Mouse (Mus musculus) CH12.LX (cell line): ENCODE data around the gene 4933427D14Rik. TPM values are rescaled to one million over a fixed set of nuclear protein-coding genes. Genes with fewer than 3 reads are reported as not detected.

Experiments
- DNase-seq: peaks from one replicate; pipeline ENCODE4 v3.0.0-alpha.2; 2013; ENCODE audit errors: extremely low read depth
- H3K27ac ChIP-seq: 2 replicates; pipeline ENCODE4 v1.5.1; 2012; ENCODE audit warnings: low read depth, mild to moderate bottlenecking, control low read depth, moderate library complexity; ENCODE audit not compliant: insufficient read depth
- H3K27me3 ChIP-seq: replicated peaks from 2 replicates; pipeline ENCODE3; 2012; ENCODE audit warnings: inconsistent platforms
- H3K36me3 ChIP-seq, 2 experiments: replicated peaks in 1 of 2; 2 replicates each; pipeline versions ENCODE3 to v1.6.1; 2012; ENCODE audit warnings: inconsistent platforms in 1 of 2, low read length in 1 of 2, mild to moderate bottlenecking in 1 of 2, mixed read lengths in 1 of 2, moderate library complexity in 1 of 2; ENCODE audit not compliant: control insufficient read depth in 1 of 2, insufficient read depth in 1 of 2
- H3K4me1 ChIP-seq, 2 experiments: 2 replicates each; pipeline ENCODE4 v1.6.1; 2012; ENCODE audit warnings: inconsistent platforms in 1 of 2, moderate library complexity in 1 of 2; ENCODE audit not compliant: insufficient read depth in 2 of 2, control insufficient read depth in 1 of 2
- H3K4me2 ChIP-seq: 2 replicates; pipeline ENCODE4 v1.6.1; 2012; ENCODE audit warnings: low read depth, mild to moderate bottlenecking, control low read depth; ENCODE audit not compliant: poor library complexity, insufficient read depth, severe bottlenecking
- H3K4me3 ChIP-seq, 3 experiments: fragments of 150-350 bp in 1 of 3; sonication (generic) in 1 of 3; replicated peaks in 1 of 3; 2 replicates each; pipeline versions ENCODE3 to v1.5.1; 2011 to 2012; ENCODE audit warnings: low read depth in 2 of 3, low read length in 2 of 3, mild to moderate bottlenecking in 2 of 3, moderate library complexity in 2 of 3, control low read depth in 1 of 3, improper control_type of control experiment in 1 of 3, inconsistent platforms in 1 of 3, mixed read lengths in 1 of 3; ENCODE audit not compliant: poor library complexity in 1 of 3
- H3K79me2 ChIP-seq: replicated peaks from 2 replicates; pipeline ENCODE4 v1.6.1; 2012; ENCODE audit warnings: mild to moderate bottlenecking, moderate library complexity; ENCODE audit not compliant: control insufficient read depth, poor library complexity, insufficient read depth, severe bottlenecking; ENCODE audit errors: extremely low read depth
- H3K9ac ChIP-seq: 2 replicates; pipeline ENCODE4 v1.6.1; 2012; ENCODE audit warnings: low read depth, mild to moderate bottlenecking, control low read depth, moderate library complexity; ENCODE audit not compliant: insufficient read depth
- H3K9me3 ChIP-seq: replicated peaks from 2 replicates; pipeline ENCODE3; 2012; ENCODE audit warnings: low read length, inconsistent platforms, mixed read lengths
- CHD2 ChIP-seq: IDR thresholded peaks from 2 replicates; pipeline ENCODE4 v1.6.1; 2011; ENCODE audit warnings: low read length, improper control_type of control experiment
- E2F4 ChIP-seq: IDR thresholded peaks from 2 replicates; pipeline ENCODE4 v1.6.1; 2011; ENCODE audit warnings: low read depth, low read length, improper control_type of control experiment; ENCODE audit not compliant: insufficient replicate concordance
- EP300 ChIP-seq: IDR thresholded peaks from 2 replicates; pipeline ENCODE4 v1.6.1; 2011; ENCODE audit warnings: low read length, improper control_type of control experiment
- ETS1 ChIP-seq: conservative IDR thresholded peaks from 2 replicates; pipeline ENCODE4 v1.6.1; 2012; ENCODE audit warnings: low read depth, mild to moderate bottlenecking, inconsistent platforms, low read length, improper control_type of control experiment, moderate library complexity
- GABPA ChIP-seq: IDR thresholded peaks from 2 replicates; pipeline ENCODE4 v1.6.1; 2012; ENCODE audit warnings: low read depth, low read length, improper control_type of control experiment, inconsistent platforms; ENCODE audit not compliant: insufficient replicate concordance
- JUN ChIP-seq: IDR thresholded peaks from 2 replicates; pipeline ENCODE4 v1.6.1; 2011; ENCODE audit warnings: low read depth, mild to moderate bottlenecking, low read length, improper control_type of control experiment, moderate library complexity; ENCODE audit not compliant: insufficient read depth
- JUND ChIP-seq: conservative IDR thresholded peaks from 2 replicates; pipeline ENCODE4 v1.6.1; 2011; ENCODE audit warnings: low read depth, low read length, improper control_type of control experiment
- MAX ChIP-seq: IDR thresholded peaks from 2 replicates; pipeline ENCODE4 v1.6.1; 2011; ENCODE audit warnings: low read length, improper control_type of control experiment
- MAZ ChIP-seq: IDR thresholded peaks from 2 replicates; pipeline ENCODE4 v1.6.1; 2012; ENCODE audit warnings: low read depth, mild to moderate bottlenecking, inconsistent platforms, low read length, improper control_type of control experiment, moderate library complexity
- MEF2A ChIP-seq: IDR thresholded peaks from 2 replicates; pipeline ENCODE4 v1.6.1; 2014; ENCODE audit warnings: low read depth, mild to moderate bottlenecking, inconsistent platforms, low read length, improper control_type of control experiment, borderline replicate concordance
- MXI1 ChIP-seq: IDR thresholded peaks from 2 replicates; pipeline ENCODE4 v1.6.1; 2011; ENCODE audit warnings: mild to moderate bottlenecking, low read depth, low read length, improper control_type of control experiment
- MYC ChIP-seq: IDR thresholded peaks from 2 replicates; pipeline ENCODE4 v1.6.1; 2011; ENCODE audit warnings: low read depth, mild to moderate bottlenecking, improper control_type of control experiment, low read length
- NRF1 ChIP-seq: IDR thresholded peaks from 2 replicates; pipeline ENCODE4 v1.6.1; 2014; ENCODE audit warnings: low read depth, mild to moderate bottlenecking, inconsistent platforms, low read length, improper control_type of control experiment, moderate library complexity
- PAX5 ChIP-seq: IDR thresholded peaks from 2 replicates; pipeline ENCODE4 v1.6.1; 2012; ENCODE audit warnings: low read length, inconsistent platforms, mixed read lengths
- RCOR1 ChIP-seq: conservative IDR thresholded peaks from 2 replicates; pipeline ENCODE4 v1.6.1; 2012; ENCODE audit warnings: low read depth, mild to moderate bottlenecking, inconsistent platforms, low read length, improper control_type of control experiment
- SMC3 ChIP-seq: IDR thresholded peaks from 2 replicates; pipeline ENCODE4 v1.6.1; 2011; ENCODE audit warnings: low read depth, low read length, improper control_type of control experiment
- UBTF ChIP-seq: IDR thresholded peaks from 2 replicates; pipeline ENCODE4 v1.6.1; 2012; ENCODE audit warnings: low read depth, mild to moderate bottlenecking, inconsistent platforms, low read length, improper control_type of control experiment, moderate library complexity
- USF1 ChIP-seq: IDR thresholded peaks from 2 replicates; pipeline ENCODE4 v1.6.1; 2014; ENCODE audit warnings: low read depth, mild to moderate bottlenecking, inconsistent platforms, low read length, improper control_type of control experiment
- ZC3H11A ChIP-seq: IDR thresholded peaks from 2 replicates; pipeline ENCODE4 v1.6.1; 2012; ENCODE audit warnings: low read depth, mild to moderate bottlenecking, inconsistent platforms, low read length, improper control_type of control experiment
- dilution Hi-C: fragments of 300-500 bp; cut with MboI; formaldehyde crosslinking; loops from 2 replicates; pipeline ENCODE4 v1.14.3; 2020; ENCODE audit warnings: low sequenced_read_pairs; ENCODE audit not compliant: extremely low pct_unique_long_range_greater_than_20kb, extremely low pct_ligation_motif_present
- in situ Hi-C: fragments of 300-500 bp; cut with MboI; formaldehyde crosslinking; loops from 3 replicates; pipeline ENCODE4 v1.14.3; 2019; ENCODE audit warnings: low sequenced_read_pairs, low pct_ligation_motif_present, low pct_unique_long_range_greater_than_20kb, mixed read lengths
- polyA plus RNA-seq: library from polyadenylated mRNA; unstranded; fragments of >175 nt; gene quantifications from 2 replicates; pipeline ENCODE4 v1.2.1, GENCODE M21; 2012; ENCODE audit warnings: low read depth; ENCODE audit not compliant: insufficient read length
- total RNA-seq, 2 experiments: library from RNA; depleted of rRNA; stranded (reverse); fragments of 300-350 nt in 1 of 2; fragments of >200 nt in 1 of 2; gene quantifications; 2 replicates each; pipeline ENCODE4 v1.2.3; 2012 to 2014

4933427D14Rik gene
- total and polyA plus RNA-seq, 3 experiments, result 6.8 to 9.3 (median 7.8) TPM

DNA sequence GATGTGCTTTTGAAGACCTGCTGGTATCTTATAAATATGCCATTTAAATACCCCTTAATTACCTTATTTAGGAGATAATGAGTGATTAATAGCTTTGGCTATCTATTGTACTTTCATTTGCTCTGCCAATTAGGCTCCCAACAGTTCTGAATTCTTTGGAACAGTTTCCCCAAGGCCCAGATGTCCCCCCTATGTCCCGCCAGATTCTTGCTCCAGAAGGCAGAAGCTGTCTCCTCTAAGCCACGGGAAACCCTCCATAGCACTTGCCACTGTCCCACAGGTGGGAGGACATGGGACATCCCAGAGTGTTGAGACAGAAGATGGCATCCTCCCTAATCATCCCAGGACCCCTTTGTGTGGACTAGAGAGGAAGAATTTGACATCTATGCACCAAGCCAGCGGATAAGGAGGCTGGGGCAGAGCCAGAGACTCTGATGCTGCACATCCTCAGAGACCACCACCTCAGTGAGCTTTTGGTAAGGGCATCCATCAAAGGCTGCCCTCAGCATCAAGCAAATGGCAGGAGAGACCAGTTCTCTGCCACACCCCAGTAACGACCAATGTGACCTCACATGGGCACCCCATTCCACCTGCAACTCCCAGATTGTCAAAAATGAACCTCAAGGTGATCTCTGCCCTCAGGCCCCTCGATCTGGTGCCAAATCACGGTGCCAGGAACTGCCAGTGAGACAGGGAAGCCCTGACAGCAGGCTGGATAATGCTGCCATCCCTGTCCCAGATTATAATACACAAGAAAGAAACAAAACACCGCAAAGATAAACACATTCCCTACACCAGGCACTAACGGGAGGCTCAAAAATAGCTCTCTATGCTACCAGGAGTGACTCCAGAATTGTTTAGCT, 78.0 kb downstream of the 4933427D14Rik start:
- in situ Hi-C loops (no loop called here), dilution Hi-C loops (no loop called here)
- no peaks in the 10 kb centered on the region for H3K9me3 ChIP-seq
- H3K79me2 ChIP-seq, result no peaks in the 10 kb centered on the region
- no peak for TF ChIP-seq E2F4
- TF ChIP-seq JUND, result no peak
- no peak for TF ChIP-seq MAX
- no peak for TF ChIP-seq JUN
- TF ChIP-seq USF1, result no peak
- no peak for TF ChIP-seq SMC3
- TF ChIP-seq UBTF, result no peak
- TF ChIP-seq ZC3H11A, result no peak
- no peak for TF ChIP-seq MEF2A
- no peak for TF ChIP-seq MYC
- no peak for TF ChIP-seq ETS1
- H3K4me2 ChIP-seq, result no peak overlapping the region
- no peak for DNase-seq
- H3K27ac ChIP-seq, result no peak overlapping the region
- peaks cover 58% of the 10 kb centered on the region for H3K27me3 ChIP-seq
- peaks cover 6 to 24% of the 10 kb centered on the region in 2 experiments; a peak in 3 of 4 replicates for H3K4me1 ChIP-seq
- no peak overlapping the region for H3K4me3 ChIP-seq
- no peaks in the 10 kb centered on the region for H3K36me3 ChIP-seq
- H3K9ac ChIP-seq, result no peak overlapping the region

DNA sequence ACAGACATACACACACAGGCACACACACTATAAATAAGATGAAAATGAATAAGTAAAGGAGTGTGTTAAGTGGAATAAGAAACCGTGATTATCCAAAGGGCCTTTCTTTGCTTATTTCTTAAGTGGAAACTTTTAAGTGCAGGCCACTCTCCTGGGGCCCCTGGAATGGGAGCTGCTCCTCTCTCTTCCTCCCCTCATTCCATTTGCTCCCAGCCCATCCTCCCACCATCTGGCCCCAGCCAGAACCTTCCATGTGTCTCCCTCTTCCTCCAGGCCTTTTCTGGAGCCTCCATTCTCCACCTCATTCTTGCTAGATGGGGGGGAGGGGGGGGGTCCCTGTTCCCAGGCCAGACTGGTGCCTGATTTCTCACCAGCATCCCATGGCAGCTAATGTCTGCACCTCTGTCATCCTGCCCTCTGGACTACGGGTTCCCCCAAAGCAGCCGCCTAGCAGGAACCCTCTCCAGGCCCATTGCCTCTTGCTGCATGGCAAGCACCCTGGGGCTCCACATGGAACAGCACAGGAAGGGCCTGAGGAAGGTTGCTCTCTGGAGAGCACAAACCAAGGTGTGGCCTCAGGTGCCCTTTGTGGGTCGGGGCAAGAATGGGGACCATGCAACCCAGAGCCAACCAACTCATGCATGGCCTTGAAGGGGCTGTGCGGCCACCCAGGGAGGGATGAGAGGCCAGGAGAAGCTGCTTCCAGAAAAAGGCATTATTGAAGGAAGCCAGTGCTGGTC, 79.6 kb downstream of the 4933427D14Rik start:
- Histone ChIP-seq H3K27ac (no peak overlapping the region), H3K27me3 (peaks cover 42% of the 10 kb centered on the region), H3K4me1 (peaks cover 6 to 24% of the 10 kb centered on the region in 2 experiments; a peak in 3 of 4 replicates), H3K79me2 (no peaks in the 10 kb centered on the region), H3K9me3 (no peaks in the 10 kb centered on the region), H3K4me2 (no peak overlapping the region), H3K4me3 (no peak overlapping the region), H3K36me3 (no peaks in the 10 kb centered on the region), H3K9ac (no peak overlapping the region)
- dilution Hi-C loops, result no loop called here
- TF ChIP-seq NRF1, result no peak
- TF ChIP-seq MAZ, result no peak
- TF ChIP-seq EP300, result no peak
- TF ChIP-seq MXI1, result no peak
- no peak for TF ChIP-seq RCOR1
- no peak for TF ChIP-seq GABPA
- no peak for TF ChIP-seq PAX5
- TF ChIP-seq CHD2, result no peak
- in situ Hi-C loops, result no loop called here
- no peak for DNase-seq
